In genomic region chr2:173771706-173772105, GRCm38 (mm10) we compare ENCODE assay signal across 12 mouse cellular contexts. TPM values are rescaled to one million over a fixed set of nuclear protein-coding genes. Genes with fewer than 3 reads are reported as not detected.
A peak's percentile ranks its signal among the peaks of the same experiment; 100 is the strongest.
DNase-seq lines count a peak whose midpoint lies in the region; ATAC-seq and TF ChIP-seq lines count a peak whose summit lies in the region.
"Had no signal": no experiment of that assay in that cellular context is flagged by ENCODE, and none has a peak within 500 bp of the region (broad histone marks: within the 10 kb centered on the region; RNA-seq: fewer than 3 reads in every experiment).

No protein-coding gene starts in this region.

- H3K9ac ChIP-seq in hindbrain, postnatal 0 days (replicated peaks; ENCODE audit: low read length): no peak overlapping the region
- no peak overlapping the region for H3K9ac ChIP-seq in forebrain, embryonic 11.5 days (ENCODE audit: low read length)
- H3K9ac ChIP-seq: limb, embryonic 12.5 days had no signal

- no peak for TF ChIP-seq CTCF in hindbrain, postnatal 0 days (IDR thresholded peaks at IDR 0.05; ENCODE audit: low read depth)
- no peak for TF ChIP-seq CTCF in lung, adult 2 months (IDR thresholded peaks at IDR 0.05; ENCODE audit: insufficient read depth, low read length)

- WGBS in hindbrain, embryonic 10.5 days: 63% methylated on average over 8 of the region's 8 CpGs
- WGBS in hindbrain, postnatal 0 days: 36% methylated on average over 8 of the region's 8 CpGs
- 48% methylated on average over 8 of the region's 8 CpGs for WGBS in forebrain, embryonic 11.5 days
- 50% methylated on average over 8 of the region's 8 CpGs for WGBS in lung, adult 2 months

- no peak overlapping the region for H3K4me2 ChIP-seq in hindbrain, postnatal 0 days (ENCODE audit: low read depth, low read length)
- no peak overlapping the region for H3K4me2 ChIP-seq in forebrain, embryonic 11.5 days (ENCODE audit: low read depth, low read length, severe bottlenecking)
- H3K4me2 ChIP-seq: limb, embryonic 12.5 days had no signal

- H3K27ac ChIP-seq in hindbrain, embryonic 10.5 days: peak overlapping the region; percentile 75
- H3K27ac ChIP-seq in hindbrain, postnatal 0 days: no peak overlapping the region
- H3K27ac ChIP-seq in forebrain, embryonic 11.5 days (ENCODE audit: low read depth, low read length): peak overlapping the region; percentile 9; the same call in 1 of the 2 replicates

- H3K36me3 ChIP-seq in hindbrain, embryonic 10.5 days: peaks cover 32% of the 10 kb centered on the region
- no peaks in the 10 kb centered on the region for H3K36me3 ChIP-seq in hindbrain, postnatal 0 days (ENCODE audit: insufficient read depth, low read length)
- no peaks in the 10 kb centered on the region; the same call in 1 of the 2 replicates for H3K36me3 ChIP-seq in forebrain, embryonic 11.5 days (ENCODE audit: control insufficient read depth, insufficient read depth, low read length)

- H3K27me3 ChIP-seq in hindbrain, embryonic 10.5 days (ENCODE audit: insufficient read depth, poor library complexity, severe bottlenecking): no peaks in the 10 kb centered on the region
- no peaks in the 10 kb centered on the region for H3K27me3 ChIP-seq in hindbrain, postnatal 0 days (ENCODE audit: insufficient read depth, low read length)
- H3K27me3 ChIP-seq in forebrain, embryonic 11.5 days (ENCODE audit: control insufficient read depth, insufficient read depth, low read length): no peaks in the 10 kb centered on the region
- H3K27me3 ChIP-seq: limb, embryonic 12.5 days; megakaryocyte, embryonic 14.5 days had no signal

- TF ChIP-seq POLR2A in lung, adult 2 months (IDR thresholded peaks at IDR 0.05; ENCODE audit: borderline replicate concordance, extremely low read depth, low read depth, low read length): no peak

- peaks cover 88% of the 10 kb centered on the region for H3K4me1 ChIP-seq in hindbrain, embryonic 10.5 days (replicated peaks)
- peaks cover 15% of the 10 kb centered on the region for H3K4me1 ChIP-seq in hindbrain, postnatal 0 days (ENCODE audit: insufficient read depth, low read length)
- H3K4me1 ChIP-seq in forebrain, embryonic 11.5 days (replicated peaks; ENCODE audit: control insufficient read depth, insufficient read depth, low read length): peaks cover 27% of the 10 kb centered on the region
- no peaks in the 10 kb centered on the region; the same call in 1 of the 2 replicates for H3K4me1 ChIP-seq in lung, adult 2 months (ENCODE audit: control insufficient read depth, insufficient read depth, low read length)

- no peak overlapping the region for H3K4me3 ChIP-seq in hindbrain, embryonic 10.5 days
- no peak overlapping the region for H3K4me3 ChIP-seq in hindbrain, postnatal 0 days (ENCODE audit: low read length)
- H3K4me3 ChIP-seq in forebrain, embryonic 11.5 days (ENCODE audit: low read depth, low read length): no peak overlapping the region
- no peak overlapping the region for H3K4me3 ChIP-seq in lung, adult 2 months (replicated peaks; ENCODE audit: extremely low read depth, low read depth, low read length)
- H3K4me3 ChIP-seq: limb, embryonic 12.5 days; megakaryocyte, embryonic 14.5 days had no signal

- H3K9me3 ChIP-seq in hindbrain, embryonic 10.5 days: no peaks in the 10 kb centered on the region
- no peaks in the 10 kb centered on the region for H3K9me3 ChIP-seq in hindbrain, postnatal 0 days (ENCODE audit: low read length)
- no peaks in the 10 kb centered on the region for H3K9me3 ChIP-seq in forebrain, embryonic 11.5 days (ENCODE audit: control insufficient read depth, low read length)
- H3K9me3 ChIP-seq: limb, embryonic 12.5 days; megakaryocyte, embryonic 14.5 days had no signal

- DNase-seq in hindbrain, embryonic 10.5 days (ENCODE audit: low spot score): no peak
- DNase-seq in hindbrain, postnatal 0 days (ENCODE audit: low spot score): no peak
- peak; percentile 92 for DNase-seq in A20 (ENCODE audit: low read depth, low spot score)
- DNase-seq in forebrain, embryonic 11.5 days (ENCODE audit: low spot score): no peak
- DNase-seq in lung, adult 2 months: peak; percentile 23
- DNase-seq in left cerebral cortex, adult 9 months (ENCODE audit: low spot score in 2 of 2): no peak
- DNase-seq in thymus, postnatal 25 days: no peak
- DNase-seq in thymus, postnatal 10 days (ENCODE audit: low spot score in 2 of 2): no peak

- no peak for ATAC-seq in hindbrain, postnatal 0 days
- ATAC-seq in forebrain, embryonic 11.5 days (replicated peaks; ENCODE audit: low FRiP score): peak; percentile 25; the same call in 1 of the 2 replicates

RNA-seq across cellular contexts. Expression of gene Vapb, which starts 34.4 kb away (rescaled TPM):
- 11.7 and 14.9 TPM in 2 replicates for polyA plus RNA-seq in hindbrain, embryonic 10.5 days (2016; fragmentation: Nextera tagmentation; extraction: Ambion mirVana)
- total RNA-seq in hindbrain, postnatal 0 days (2014; rRNA removed): 31.4 and 34.1 TPM in 2 replicates
- 15.8 and 18.8 TPM in 2 replicates for polyA plus RNA-seq in hindbrain, postnatal 0 days (2015; fragmentation: Nextera tagmentation; extraction: Ambion mirVana)
- 10.5 and 11.5 TPM in 2 replicates for polyA plus RNA-seq in forebrain, embryonic 11.5 days (2014; fragmentation: Nextera tagmentation; extraction: Ambion mirVana)
- 13.3 and 16.8 TPM in 2 replicates for polyA plus RNA-seq in lung, adult 2 months (2012; rRNA removed)

RNA-seq across cellular contexts. Expression of gene 1700010B08Rik, which starts 52.5 kb away (rescaled TPM):
- not detected in 2 replicates for polyA plus RNA-seq in hindbrain, embryonic 10.5 days (2016; fragmentation: Nextera tagmentation; extraction: Ambion mirVana)
- total RNA-seq in hindbrain, postnatal 0 days (2014; rRNA removed): not detected in 2 replicates
- polyA plus RNA-seq in hindbrain, postnatal 0 days (2015; fragmentation: Nextera tagmentation; extraction: Ambion mirVana): not detected in 2 replicates
- polyA plus RNA-seq in forebrain, embryonic 11.5 days (2014; fragmentation: Nextera tagmentation; extraction: Ambion mirVana): not detected in 2 replicates
- not detected in 2 replicates for polyA plus RNA-seq in lung, adult 2 months (2012; rRNA removed)
- total RNA-seq: layer of hippocampus, adult 18-20 months had no signal
- polyA plus RNA-seq: cortical plate, adult 2 months; limb, embryonic 12.5 days had no signal

Comparison
In these comparisons a context has a peak if more than half of its experiments do, and no peak if none do; other contexts are left out.
1. DNase-seq: peak in A20 (single experiment) and lung, adult 2 months (single experiment); none in hindbrain, embryonic 10.5 days (single experiment), hindbrain, postnatal 0 days (single experiment), forebrain, embryonic 11.5 days (single experiment), left cerebral cortex, adult 9 months (0 of 2), thymus, postnatal 25 days (single experiment) and thymus, postnatal 10 days (0 of 2).